ENCODE assay signal across 21 mouse cellular contexts in the genomic region with DNA sequence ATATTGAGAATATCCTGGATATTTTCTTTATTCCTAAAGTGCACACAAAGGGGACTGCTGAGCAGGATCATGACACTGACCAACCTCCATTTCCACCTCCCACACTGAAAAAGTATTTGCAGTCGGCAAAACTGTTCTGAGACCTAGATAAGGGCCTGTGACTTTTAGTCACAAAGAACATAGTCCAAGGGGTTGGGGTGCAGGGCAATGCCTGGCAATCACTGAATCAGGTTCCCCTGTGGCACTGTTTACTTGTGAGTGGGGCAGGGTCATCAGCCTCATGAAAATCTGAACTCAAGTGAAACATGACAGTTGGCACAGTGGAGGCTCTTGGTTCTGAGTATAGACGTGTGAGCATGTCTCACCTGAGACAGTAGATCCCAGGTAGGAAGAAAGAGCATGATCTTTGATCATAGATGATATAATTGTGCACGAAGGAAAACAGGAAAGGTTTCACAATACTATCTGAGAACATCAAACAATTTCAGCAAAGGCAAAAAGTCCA. TPM values are rescaled to one million over a fixed set of nuclear protein-coding genes. Genes with fewer than 3 reads are reported as not detected.
"Had no signal": no experiment of that assay in that cellular context is flagged by ENCODE, and none has a peak within 500 bp of the region (broad histone marks: within the 10 kb centered on the region; RNA-seq: fewer than 3 reads in every experiment).

No protein-coding gene starts in this region.

- H3K9ac ChIP-seq: kidney, embryonic 15.5 days; limb, embryonic 12.5 days; limb, embryonic 15.5 days had no signal

- H3K4me3 ChIP-seq: kidney, embryonic 15.5 days; limb, embryonic 12.5 days; limb, embryonic 15.5 days had no signal

- H3K4me2 ChIP-seq: kidney, embryonic 15.5 days; limb, embryonic 12.5 days; limb, embryonic 15.5 days; midbrain, embryonic 11.5 days had no signal

- H3K9me3 ChIP-seq: kidney, embryonic 15.5 days; limb, embryonic 12.5 days; limb, embryonic 15.5 days had no signal

- H3K4me1 ChIP-seq: kidney, embryonic 15.5 days; limb, embryonic 12.5 days; limb, embryonic 15.5 days had no signal

- H3K27me3 ChIP-seq: kidney, embryonic 15.5 days; limb, embryonic 12.5 days; limb, embryonic 15.5 days had no signal

- H3K36me3 ChIP-seq: kidney, embryonic 15.5 days; limb, embryonic 12.5 days; limb, embryonic 15.5 days had no signal

- H3K27ac ChIP-seq: kidney, embryonic 15.5 days; limb, embryonic 12.5 days; limb, embryonic 15.5 days had no signal

- DNase-seq: kidney, adult 2 months; kidney, postnatal 10 days; kidney, postnatal 36 days; left cerebral cortex, postnatal 4 days; lung, adult 2 months; lung, postnatal 14 days; lung, postnatal 4 days; midbrain, embryonic 14.5 days; thymus, adult 2 months; thymus, postnatal 14 days; thymus, postnatal 4 days had no signal

RNA-seq across cellular contexts. Expression of a gene that starts 1.9 kb away (rescaled TPM):
- polyA plus RNA-seq: limb, embryonic 12.5 days; midbrain, embryonic 11.5 days; midbrain, postnatal 0 days; neural tube, embryonic 11.5 days; neural tube, embryonic 14.5 days had no signal

RNA-seq across cellular contexts. Expression of a gene that starts 32.0 kb away (rescaled TPM):
- polyA plus RNA-seq: intestine, embryonic 14.5 days; kidney, embryonic 15.5 days; limb, embryonic 12.5 days; limb, embryonic 15.5 days; lung, adult 2 months; lung, embryonic 16.5 days; midbrain, embryonic 11.5 days; midbrain, embryonic 14.5 days; midbrain, postnatal 0 days; neural tube, embryonic 11.5 days; neural tube, embryonic 14.5 days; stomach, embryonic 14.5 days had no signal
